Mouse (Mus musculus) embryo, embryonic 11.5 days (tissue): ENCODE measurements at regions not wholly inside any gene's neighbourhood (a gene's known extent, or its start where the extent isn't known, plus 50 kb on each side); places are given as distances from the start of the nearest gene placed in this dataset.

Experiments
- DNase-seq: peaks from one replicate; pipeline ENCODE4 v3.0.0-alpha.2; 2012; ENCODE audit warnings: low read depth, low spot score

DNA sequence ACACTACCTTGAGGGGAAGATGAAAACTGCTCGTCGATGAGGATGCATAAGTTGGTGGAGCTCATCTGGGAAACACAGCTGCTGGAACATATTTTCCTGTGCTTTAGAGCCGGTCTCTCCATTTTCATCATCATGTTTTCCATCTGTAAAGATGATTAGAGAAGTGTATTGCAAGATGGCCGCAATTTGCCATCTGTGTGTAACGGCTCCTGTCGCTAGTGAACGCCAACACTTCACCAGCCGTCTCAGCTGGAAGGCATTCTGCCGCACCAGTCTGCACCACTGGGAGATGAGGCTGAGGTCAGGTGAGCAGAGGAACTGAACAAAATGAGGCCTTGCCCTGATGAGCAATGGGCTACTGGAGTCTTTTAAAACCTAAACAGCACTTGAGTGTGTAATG is 57.4 kb downstream of the Gm21962 start:
- DNase-seq = no peak

DNA sequence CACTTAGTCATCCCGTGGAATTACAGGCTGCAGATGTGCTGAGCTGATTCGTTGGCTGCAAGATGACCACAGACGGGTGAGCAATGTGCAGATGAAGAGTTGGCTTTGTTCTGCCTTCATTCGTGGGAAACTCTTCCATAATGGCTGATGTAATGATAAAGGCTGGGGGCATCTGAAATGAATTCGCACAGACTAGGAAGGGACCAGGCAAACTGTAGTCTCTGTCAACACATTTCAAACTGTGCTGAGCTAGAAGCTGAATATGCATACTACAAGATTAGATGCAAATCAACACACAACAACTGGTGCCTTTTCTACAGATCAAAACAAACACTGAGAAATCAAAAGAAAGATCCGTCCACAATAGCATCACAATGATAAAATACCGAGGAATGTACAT is 58.1 kb downstream of the Gm21962 start:
- no peak for DNase-seq

GRCm38 (mm10) chr3:137737222-137737800 is 66.0 kb downstream of the Gm21962 start:
- no peak for DNase-seq

- no peak for DNase-seq
Observed at GRCm38 (mm10) chr3:137741528-137741927, 70.2 kb downstream of the Gm21962 start.

DNA sequence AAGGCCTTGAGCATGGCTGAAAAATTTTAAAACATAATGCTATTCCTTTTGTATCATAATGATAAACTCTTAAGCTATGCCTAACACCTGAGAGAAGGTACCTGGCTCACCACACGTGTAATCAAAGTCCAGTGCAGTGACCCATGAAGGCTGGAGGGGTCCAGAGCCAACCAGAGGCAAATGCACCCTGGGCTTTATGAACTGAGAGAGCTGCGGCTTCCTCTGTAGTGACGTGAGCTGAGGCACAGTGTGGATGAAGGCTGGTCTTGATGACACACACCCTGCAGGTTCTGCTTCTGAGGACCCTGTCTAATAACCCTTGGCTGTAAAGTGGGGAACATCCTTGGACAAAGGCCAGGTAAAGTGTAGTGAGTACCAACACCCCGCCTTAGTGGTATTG is 70.8 kb downstream of the Gm21962 start:
- DNase-seq = no peak

- no peak for DNase-seq
Observed at GRCm38 (mm10) chr3:137751732-137752260, 80.5 kb downstream of the Gm21962 start.

DNA sequence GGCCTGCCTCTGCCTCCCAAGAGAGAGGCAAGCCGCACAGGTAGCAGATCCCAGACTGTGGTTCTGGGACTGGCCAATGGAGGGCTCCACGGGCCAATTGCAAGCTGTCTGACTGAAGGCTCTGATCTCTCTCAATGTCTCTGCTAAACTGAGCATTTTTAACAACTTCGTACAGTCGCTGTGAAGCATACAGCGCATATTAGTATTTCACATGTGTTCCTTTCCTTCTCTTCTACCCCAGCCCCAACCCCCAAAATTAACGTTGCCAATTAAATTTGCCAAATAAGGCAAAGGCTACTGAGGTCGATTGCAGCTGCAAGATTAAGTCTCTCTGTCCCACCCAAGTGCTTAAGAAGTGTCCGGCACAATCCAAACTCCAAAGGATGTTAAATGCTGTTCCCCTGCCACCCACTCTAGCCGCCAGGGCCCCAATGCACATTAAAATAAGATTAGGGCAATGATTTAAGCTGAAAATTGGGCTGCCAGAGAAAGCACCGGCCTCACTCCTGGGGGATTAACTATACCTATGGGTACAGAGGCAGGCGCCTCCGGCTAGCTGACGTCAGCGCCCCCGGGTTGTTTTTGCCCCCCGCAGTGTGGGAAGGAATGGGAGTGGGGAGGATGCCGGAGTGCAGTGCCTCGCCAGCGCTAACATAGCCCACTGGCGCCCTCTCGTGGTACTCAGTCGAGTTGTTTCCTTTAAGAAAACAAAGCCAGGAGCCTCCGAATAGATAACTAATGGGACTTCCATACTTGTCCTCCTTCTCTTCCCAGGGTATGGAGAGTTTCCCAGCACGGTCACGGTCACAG is 81.3 kb downstream of the Gm21962 start:
- peak; percentile 77 for DNase-seq

GRCm38 (mm10) chr3:137753257-137753654 is 81.9 kb downstream of the Gm21962 start:
- DNase-seq = no peak

DNA sequence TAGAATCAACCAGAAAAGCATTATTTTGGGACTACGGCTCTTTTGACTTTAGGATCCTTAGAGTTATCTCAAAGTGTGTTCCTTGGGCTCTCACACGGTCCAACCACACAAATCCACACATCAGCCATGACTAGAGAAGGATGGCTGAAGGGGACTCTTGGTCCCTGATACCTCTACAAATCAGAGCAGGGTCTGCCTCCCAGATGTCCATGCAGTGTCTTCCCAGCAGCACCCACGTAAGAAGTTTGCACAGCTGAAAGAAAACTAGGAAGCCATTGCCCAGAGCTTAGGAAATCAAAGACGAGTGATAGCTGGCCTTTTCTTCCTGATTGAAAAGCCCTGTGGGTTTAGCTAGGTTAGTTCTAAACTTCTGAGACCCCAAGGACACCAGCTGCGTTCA is 84.1 kb downstream of the Gm21962 start:
- DNase-seq = no peak

DNA sequence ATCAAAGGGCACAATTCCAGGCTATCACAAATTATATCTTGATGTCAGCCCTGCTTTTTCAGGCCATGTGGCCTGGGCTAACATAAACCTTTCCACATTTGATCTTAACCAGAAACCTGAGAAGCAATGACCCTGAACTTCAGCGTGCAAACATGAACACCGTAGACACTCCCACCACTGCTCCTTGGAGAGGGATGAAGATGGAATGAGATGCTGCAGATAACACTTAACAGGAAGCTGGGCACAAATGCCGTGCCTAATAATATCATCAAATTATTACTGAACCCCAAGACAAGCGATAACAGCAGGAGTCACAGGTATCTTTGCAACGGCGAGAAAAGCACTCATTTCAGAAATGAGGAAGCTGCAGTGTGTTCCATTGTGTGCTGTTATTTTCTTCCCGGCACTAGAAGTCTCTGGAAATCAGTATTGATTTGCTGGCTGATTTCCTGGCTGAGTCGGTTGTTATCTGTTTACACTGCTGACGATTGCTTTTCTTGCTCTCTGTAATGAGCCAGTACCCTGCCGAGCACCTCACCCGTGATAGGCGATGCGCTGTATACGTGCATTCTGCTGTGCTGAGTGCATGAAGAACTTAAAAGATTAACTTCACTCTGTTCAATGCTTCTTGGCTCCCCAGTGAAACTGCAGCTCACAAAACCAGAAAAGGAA is 91.0 kb downstream of the Gm21962 start:
- DNase-seq = no peak

- DNase-seq = no peak
Observed at GRCm38 (mm10) chr3:137763406-137763805, 92.1 kb downstream of the Gm21962 start.

DNA sequence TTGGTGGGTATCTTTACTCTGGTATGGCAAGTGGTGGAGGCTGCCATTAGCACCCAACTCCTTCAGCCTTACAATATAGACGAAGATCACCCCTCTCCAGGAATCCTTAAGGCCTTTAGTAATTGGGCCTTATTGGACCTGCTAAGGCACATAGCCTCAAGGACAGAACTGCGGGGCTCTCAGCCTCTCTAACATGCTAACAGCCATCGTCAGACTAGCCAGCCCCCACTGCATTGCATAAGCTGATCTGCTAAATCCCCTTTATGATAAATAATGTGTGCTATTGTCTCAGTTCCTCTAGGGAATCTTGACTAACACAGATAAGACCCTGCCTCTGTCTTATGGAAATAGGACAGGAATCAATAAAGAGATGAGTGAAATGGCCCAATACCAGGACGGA is 95.7 kb upstream of the H2afz start:
- DNase-seq = no peak

GRCm38 (mm10) chr3:137775076-137775849 is 89.0 kb upstream of the H2afz start:
- DNase-seq = no peak

GRCm38 (mm10) chr3:137778113-137778512 is 86.2 kb upstream of the H2afz start:
- DNase-seq = no peak

GRCm38 (mm10) chr3:137780029-137780428 is 84.3 kb upstream of the H2afz start:
- no peak for DNase-seq

- DNase-seq = no peak
Observed at GRCm38 (mm10) chr3:137782836-137783235, 81.5 kb upstream of the H2afz start.

GRCm38 (mm10) chr3:137783937-137784911 is 80.1 kb upstream of the H2afz start:
- DNase-seq = no peak

DNA sequence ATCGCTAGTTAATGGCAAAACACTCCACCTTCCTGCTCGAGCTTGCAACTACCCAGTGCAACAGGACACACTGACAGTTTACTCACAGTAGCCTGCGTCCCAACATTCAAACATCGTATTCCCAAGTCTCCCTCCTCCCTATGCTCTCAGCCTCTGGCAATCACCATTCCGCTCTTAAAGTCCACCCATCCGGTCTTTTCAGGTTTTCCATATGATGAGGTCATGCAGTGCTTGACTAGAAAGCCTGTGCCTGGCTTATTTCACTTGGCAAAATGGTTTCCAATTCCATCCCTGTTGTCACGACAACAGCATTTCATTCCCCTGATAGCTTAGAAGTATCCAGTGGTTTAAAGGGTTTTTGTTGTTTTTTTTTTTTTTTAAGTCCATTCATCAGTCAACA is 79.1 kb upstream of the H2afz start:
- DNase-seq = no peak

DNA sequence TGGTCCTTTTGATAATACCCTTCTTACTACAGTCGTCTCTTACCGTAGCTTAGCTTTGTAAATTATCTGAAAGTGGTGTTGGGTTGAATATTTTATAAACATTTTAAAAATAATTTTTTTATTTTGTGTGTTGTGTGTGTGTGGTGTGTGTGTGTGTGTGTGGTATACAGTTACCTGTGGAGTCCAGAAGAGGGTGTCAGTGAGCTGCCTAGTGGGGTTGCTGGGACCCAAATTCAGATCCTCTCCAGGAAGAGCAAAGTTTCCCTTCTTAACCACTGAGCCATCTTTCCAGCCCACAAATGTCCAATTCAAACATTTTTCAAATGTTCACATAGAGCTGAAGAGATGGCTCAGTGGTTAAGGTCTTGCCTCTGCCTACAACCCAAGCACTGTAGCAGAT is 78.4 kb upstream of the H2afz start:
- DNase-seq = no peak

DNA sequence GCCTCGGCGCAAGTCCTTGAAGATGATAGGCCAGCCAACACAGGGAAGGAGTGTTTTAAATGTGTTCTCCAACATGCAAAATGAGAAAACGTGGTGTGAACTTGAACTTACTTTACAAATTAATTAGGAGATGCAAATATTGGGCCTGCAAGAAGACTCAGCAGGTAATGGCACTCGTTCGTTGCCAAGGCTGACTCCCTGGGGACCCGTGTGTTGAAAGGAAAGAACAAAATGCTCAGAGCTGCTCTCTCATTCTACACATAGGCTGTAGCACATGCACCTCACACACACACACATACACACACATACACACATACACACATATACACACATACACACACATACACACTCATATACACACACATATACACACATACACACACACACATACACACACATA is 74.6 kb upstream of the H2afz start:
- DNase-seq = no peak

DNA sequence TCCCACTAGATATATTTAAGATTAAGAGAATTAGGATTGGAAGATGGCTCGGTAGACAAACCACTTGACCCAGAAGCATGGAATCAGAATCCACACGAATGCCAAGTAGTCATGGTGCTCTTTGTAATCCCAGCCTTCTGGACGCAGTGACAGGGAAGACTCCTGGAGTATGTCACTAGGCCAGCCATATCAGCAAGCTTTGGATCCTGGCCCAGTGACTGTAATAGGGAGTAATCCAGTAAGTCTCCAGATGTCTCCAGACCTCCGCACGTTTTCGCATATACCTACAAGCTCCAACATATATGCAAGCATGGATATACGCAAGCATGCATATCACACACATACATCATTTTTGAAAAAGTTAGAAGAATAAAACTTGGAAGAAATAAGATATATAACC is 73.9 kb upstream of the H2afz start:
- no peak for DNase-seq
